Mouse (Mus musculus) MEL (cell line): ENCODE measurements at regions not wholly inside any gene's neighbourhood (a gene's known extent, or its start where the extent isn't known, plus 50 kb on each side); places are given as distances from the start of the nearest gene placed in this dataset.

Experiments
- DNase-seq: peaks from one replicate; pipeline ENCODE4 v3.0.0; 2011; ENCODE audit warnings: low read depth, low spot score
- H3K27ac ChIP-seq: 2 replicates; pipeline ENCODE4 v1.5.1; 2012; ENCODE audit warnings: low read depth, mild to moderate bottlenecking, control low read depth, low read length, moderate library complexity; ENCODE audit not compliant: control insufficient read depth
- H3K27me3 ChIP-seq, 2 experiments: fragments of 150-350 bp in 1 of 2; sonication (generic) in 1 of 2; 2 replicates each; pipeline ENCODE4 v1.6.1; 2012; ENCODE audit warnings: low read length in 2 of 2, mild to moderate bottlenecking in 2 of 2, improper control_type of control experiment in 1 of 2, moderate library complexity in 1 of 2; ENCODE audit not compliant: insufficient read depth in 2 of 2, control insufficient read depth in 1 of 2
- H3K36me3 ChIP-seq, 2 experiments: 2 replicates each; pipeline ENCODE4 v1.6.1; 2012 to 2014; ENCODE audit warnings: low read length in 2 of 2, improper control_type of control experiment in 1 of 2, inconsistent platforms in 1 of 2, mild to moderate bottlenecking in 1 of 2; ENCODE audit not compliant: insufficient read depth in 2 of 2, control insufficient read depth in 1 of 2
- H3K4me1 ChIP-seq, 2 experiments: fragments of 150-350 bp in 1 of 2; sonication (generic) in 1 of 2; 2 replicates each; pipeline ENCODE4 v1.6.1; 2012; ENCODE audit warnings: low read length in 2 of 2, improper control_type of control experiment in 1 of 2, mild to moderate bottlenecking in 1 of 2; ENCODE audit not compliant: insufficient read depth in 2 of 2, control insufficient read depth in 1 of 2
- H3K4me3 ChIP-seq, 2 experiments: fragments of 150-350 bp in 1 of 2; sonication (generic) in 1 of 2; 2 replicates each; pipeline ENCODE4 v1.5.1; 2012; ENCODE audit warnings: low read depth in 2 of 2, low read length in 2 of 2, mild to moderate bottlenecking in 2 of 2, moderate library complexity in 2 of 2, control low read depth in 1 of 2, improper control_type of control experiment in 1 of 2; ENCODE audit not compliant: control insufficient read depth in 1 of 2, insufficient read depth in 1 of 2
- H3K79me2 ChIP-seq: 2 replicates; pipeline ENCODE4 v1.6.1; 2012; ENCODE audit warnings: mild to moderate bottlenecking, low read length, moderate library complexity; ENCODE audit not compliant: control insufficient read depth, poor library complexity, insufficient read depth
- H3K9ac ChIP-seq: 2 replicates; pipeline ENCODE4 v1.6.1; 2012; ENCODE audit warnings: low read depth, mild to moderate bottlenecking, control low read depth, low read length, moderate library complexity; ENCODE audit not compliant: control insufficient read depth, poor library complexity, severe bottlenecking
- H3K9me3 ChIP-seq: fragments of 150-350 bp; sonication (generic); replicated peaks from 2 replicates; pipeline ENCODE4 v1.6.1; 2012; ENCODE audit warnings: mild to moderate bottlenecking, low read length, improper control_type of control experiment, moderate library complexity; ENCODE audit not compliant: insufficient read depth
- BHLHE40 ChIP-seq: IDR thresholded peaks from 2 replicates; pipeline ENCODE4 v1.6.1; 2012; ENCODE audit warnings: low read depth, mild to moderate bottlenecking, inconsistent platforms, low read length, improper control_type of control experiment, borderline replicate concordance
- EP300 ChIP-seq, 2 experiments: IDR thresholded peaks; 2 replicates each; pipeline ENCODE4 v1.6.1; 2011; ENCODE audit warnings: improper control_type of control experiment in 2 of 2, low read length in 2 of 2, low read depth in 1 of 2, mild to moderate bottlenecking in 1 of 2
- GATA1 ChIP-seq: IDR thresholded peaks from 2 replicates; pipeline ENCODE4 v1.6.1; 2011; ENCODE audit warnings: low read depth, low read length, improper control_type of control experiment
- MEF2A ChIP-seq: IDR thresholded peaks from 2 replicates; pipeline ENCODE4 v1.6.1; 2014; ENCODE audit warnings: low read depth, mild to moderate bottlenecking, inconsistent platforms, low read length, improper control_type of control experiment; ENCODE audit not compliant: poor library complexity, insufficient replicate concordance, severe bottlenecking; ENCODE audit errors: extremely low read depth
- NRF1 ChIP-seq: IDR thresholded peaks from 2 replicates; pipeline ENCODE4 v1.6.1; 2014; ENCODE audit warnings: low read depth, mild to moderate bottlenecking, inconsistent platforms, low read length, improper control_type of control experiment, moderate library complexity; ENCODE audit not compliant: poor library complexity, insufficient read depth, severe bottlenecking
- SIN3A ChIP-seq: IDR thresholded peaks from 2 replicates; pipeline ENCODE4 v1.6.1; 2012; ENCODE audit warnings: low read length, improper control_type of control experiment, inconsistent platforms
- SMC3 ChIP-seq: IDR thresholded peaks from 2 replicates; pipeline ENCODE4 v1.6.1; 2011; ENCODE audit warnings: low read depth, low read length, improper control_type of control experiment
- TAL1 ChIP-seq: IDR thresholded peaks from 2 replicates; pipeline ENCODE4 v1.6.1; 2012; ENCODE audit warnings: mild to moderate bottlenecking, inconsistent platforms, low read length, moderate library complexity, mixed read lengths
- UBTF ChIP-seq: IDR thresholded peaks from 2 replicates; pipeline ENCODE4 v1.6.1; 2012; ENCODE audit warnings: low read depth, mild to moderate bottlenecking, inconsistent platforms, low read length, improper control_type of control experiment, moderate library complexity, borderline replicate concordance; ENCODE audit not compliant: insufficient read depth
- USF1 ChIP-seq: IDR thresholded peaks from 2 replicates; pipeline ENCODE4 v1.6.1; 2014; ENCODE audit warnings: low read depth, mild to moderate bottlenecking, inconsistent platforms, low read length, improper control_type of control experiment, moderate library complexity
- USF2 ChIP-seq, 2 experiments: IDR thresholded peaks; 2 replicates each; pipeline ENCODE4 v1.6.1; 2011 to 2012; ENCODE audit warnings: improper control_type of control experiment in 2 of 2, low read length in 2 of 2, borderline replicate concordance in 1 of 2, inconsistent platforms in 1 of 2, low read depth in 1 of 2, mild to moderate bottlenecking in 1 of 2; ENCODE audit not compliant: insufficient read depth in 1 of 2
- ZC3H11A ChIP-seq: IDR thresholded peaks from 2 replicates; pipeline ENCODE4 v1.6.1; 2012; ENCODE audit warnings: low read depth, mild to moderate bottlenecking, inconsistent platforms, low read length, improper control_type of control experiment
- ZNF384 ChIP-seq: IDR thresholded peaks from 2 replicates; pipeline ENCODE4 v1.6.1; 2012; ENCODE audit warnings: low read depth, mild to moderate bottlenecking, inconsistent platforms, low read length, improper control_type of control experiment

DNA sequence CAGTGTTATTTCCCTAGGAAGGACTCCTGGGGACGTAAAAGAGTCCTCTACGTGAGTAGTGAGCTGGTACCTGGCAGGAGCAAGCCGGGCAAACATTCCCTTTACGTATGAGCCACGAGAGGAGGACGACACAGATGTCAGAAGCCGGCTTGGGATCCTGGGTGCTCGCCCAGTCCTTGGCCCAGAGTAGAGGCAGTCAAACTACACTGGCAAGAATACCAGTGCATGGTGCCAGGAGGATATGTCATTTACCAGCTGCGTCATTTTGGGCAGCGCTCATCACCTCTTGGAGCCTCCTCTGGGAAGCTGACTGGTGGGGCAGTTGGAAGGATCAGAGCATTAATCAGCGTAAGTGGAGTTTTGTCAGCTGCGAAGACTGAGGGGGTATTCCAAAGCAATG, 343.0 kb upstream of the Klf4 start:
- H3K9ac ChIP-seq: no peak overlapping the region
- no peaks in the 10 kb centered on the region for H3K79me2 ChIP-seq
- H3K9me3 ChIP-seq: no peaks in the 10 kb centered on the region
- no peaks in the 10 kb centered on the region for H3K27me3 ChIP-seq
- no peak overlapping the region for H3K4me3 ChIP-seq
- H3K36me3 ChIP-seq: no peaks in the 10 kb centered on the region
- TF ChIP-seq SMC3: no peak
- no peak for TF ChIP-seq SIN3A
- no peak for TF ChIP-seq EP300 (IDR thresholded peaks at IDR 0.05; ENCODE audit: low read depth in 1 of 2, low read length in 2 of 2)
- no peak for TF ChIP-seq ZNF384
- no peak for TF ChIP-seq MEF2A
- no peak for TF ChIP-seq NRF1
- no peak for TF ChIP-seq USF2 (IDR thresholded peaks at IDR 0.05; ENCODE audit: borderline replicate concordance in 1 of 2, insufficient read depth in 1 of 2, low read depth in 1 of 2, low read length in 2 of 2)
- TF ChIP-seq TAL1: no peak
- no peak for TF ChIP-seq BHLHE40
- no peak for TF ChIP-seq USF1
- H3K4me1 ChIP-seq: no peaks in the 10 kb centered on the region
- H3K27ac ChIP-seq: no peak overlapping the region
- no peak for DNase-seq

DNA sequence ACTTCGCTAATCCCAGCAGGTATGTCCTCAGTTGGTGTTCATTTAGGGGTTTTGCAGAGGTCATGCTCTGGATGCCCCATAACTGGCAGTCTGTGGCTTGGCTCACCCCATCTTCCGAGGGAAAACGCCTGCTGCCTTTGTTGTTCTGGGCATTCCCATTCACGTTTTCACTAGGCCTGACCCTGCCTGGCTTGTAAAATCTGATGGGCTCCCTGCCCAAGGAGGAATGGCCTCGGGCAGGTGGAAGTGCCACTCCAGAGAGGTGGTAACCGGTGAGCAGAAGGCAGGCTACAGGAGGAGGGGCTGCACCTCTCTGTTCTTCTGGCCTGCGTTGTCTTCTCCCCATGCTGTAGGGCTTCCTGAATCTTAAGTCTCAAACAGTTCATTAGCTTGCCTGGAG, 342.6 kb upstream of the Klf4 start:
- no peaks in the 10 kb centered on the region for H3K4me1 ChIP-seq
- TF ChIP-seq SMC3: no peak
- TF ChIP-seq, all 39 proteins: peak for 0
- Histone ChIP-seq H3K36me3 (no peaks in the 10 kb centered on the region), H3K27me3 (no peaks in the 10 kb centered on the region), H3K9me3 (no peaks in the 10 kb centered on the region), H3K79me2 (no peaks in the 10 kb centered on the region), H3K27ac (no peak overlapping the region), H3K4me3 (no peak overlapping the region), H3K9ac (no peak overlapping the region)
- DNase-seq: no peak

DNA sequence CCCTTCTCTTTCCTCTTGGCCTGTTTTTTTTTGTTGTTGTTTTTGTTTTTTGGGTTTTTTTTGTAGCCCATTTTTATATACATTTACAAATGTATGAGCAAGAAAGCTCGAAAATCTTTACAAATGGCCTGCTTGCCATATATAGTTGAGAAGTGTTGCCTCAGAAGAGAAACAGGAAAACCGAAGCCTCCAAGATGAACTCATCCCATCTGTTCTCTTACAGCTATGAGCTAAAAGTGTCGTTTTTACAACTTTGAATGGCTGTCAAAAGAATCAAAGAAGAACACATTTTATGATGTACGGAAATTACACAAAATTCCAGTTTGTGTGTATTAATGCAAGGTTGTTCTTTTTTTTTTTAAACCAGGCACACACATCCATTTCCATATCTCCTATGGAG, 342.0 kb upstream of the Klf4 start:
- no peaks in the 10 kb centered on the region for H3K4me1 ChIP-seq
- no peaks in the 10 kb centered on the region for H3K27me3 ChIP-seq
- H3K4me3 ChIP-seq: no peak overlapping the region
- DNase-seq: no peak
- H3K27ac ChIP-seq: no peak overlapping the region
- no peaks in the 10 kb centered on the region for H3K79me2 ChIP-seq
- H3K9me3 ChIP-seq: no peaks in the 10 kb centered on the region
- TF ChIP-seq GATA1 (no peak), ZC3H11A (no peak), UBTF (no peak)
- H3K36me3 ChIP-seq: no peaks in the 10 kb centered on the region
- no peak overlapping the region for H3K9ac ChIP-seq
